Mouse (Mus musculus) forebrain, embryonic 10.5 days (tissue): ENCODE measurements around the gene Gm20696. TPM values are rescaled to one million over a fixed set of nuclear protein-coding genes. Genes with fewer than 3 reads are reported as not detected.

Experiments used
- DNase-seq: peaks from one replicate; pipeline ENCODE4 v3.0.0-alpha.2; 2017; ENCODE audit warnings: low spot score; ENCODE audit errors: extremely low spot score
- H3K27ac ChIP-seq: fragments of 300-500 bp; sonication (generic); 2 replicates; pipeline ENCODE4 v1.5.1; 2016; ENCODE audit warnings: mild to moderate bottlenecking
- H3K27me3 ChIP-seq: fragments of 300-500 bp; sonication (generic); 2 replicates; pipeline ENCODE4 v1.6.1; 2016; ENCODE audit warnings: mild to moderate bottlenecking; ENCODE audit not compliant: poor library complexity, severe bottlenecking
- H3K36me3 ChIP-seq: fragments of 300-500 bp; sonication (generic); replicated peaks from 2 replicates; pipeline ENCODE4 v1.6.1; 2016; ENCODE audit warnings: mild to moderate bottlenecking, moderate library complexity
- H3K4me1 ChIP-seq: fragments of 300-500 bp; sonication (generic); 2 replicates; pipeline ENCODE4 v1.6.1; 2016
- H3K4me3 ChIP-seq: fragments of 300-500 bp; sonication (generic); 2 replicates; pipeline ENCODE4 v1.5.1; 2016; ENCODE audit warnings: mild to moderate bottlenecking, moderate library complexity
- H3K9me3 ChIP-seq: fragments of 300-500 bp; sonication (generic); 2 replicates; pipeline ENCODE4 v1.6.1; 2016; ENCODE audit warnings: mild to moderate bottlenecking, moderate library complexity
- WGBS: fragments of 180-500 bp; shearing (Covaris S2); methylation state at CpG from one replicate; pipeline ENCODE4 v1.1.7; 2016; 5-methylcytosine and 5-hydroxymethylcytosine counted together
- polyA plus RNA-seq: library from polyadenylated mRNA; unstranded; fragments of >200 nt; fragmentation: Nextera tagmentation; extraction: Ambion mirVana; gene quantifications from 2 replicates; pipeline ENCODE4 v1.2.1, GENCODE M21; 2016

Gene Gm20696
- polyA plus RNA-seq, 1 experiment from 2014 or later = 3.6 TPM

DNA sequence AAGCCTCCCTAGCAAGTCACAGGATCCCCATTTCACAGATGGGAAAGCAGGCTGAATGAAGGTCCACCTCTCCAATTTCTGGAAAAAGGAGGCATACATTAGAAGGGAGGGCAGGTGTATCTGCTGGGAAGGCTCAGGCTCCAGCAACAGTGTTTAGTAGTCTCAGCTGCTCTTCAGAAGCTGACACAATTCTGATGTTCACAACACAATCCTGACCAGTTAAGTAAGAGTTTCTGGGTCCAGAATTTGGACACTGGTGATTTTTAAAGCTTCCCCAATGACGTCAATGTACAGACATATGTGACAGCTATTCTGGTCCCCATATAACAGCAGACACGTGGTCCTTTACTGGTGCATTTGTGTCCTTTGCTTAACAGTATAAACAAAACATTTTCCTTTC is 313.2 kb downstream of the Gm20696 start:
- H3K36me3 ChIP-seq = no peaks in the 10 kb centered on the region
- no peaks in the 10 kb centered on the region for H3K27me3 ChIP-seq
- H3K4me3 ChIP-seq = no peak overlapping the region
- H3K27ac ChIP-seq = no peak overlapping the region
- no peaks in the 10 kb centered on the region for H3K9me3 ChIP-seq
- DNase-seq = no peak
- no peaks in the 10 kb centered on the region; the same call in 1 of the 2 replicates for H3K4me1 ChIP-seq
- WGBS = 92% methylated on average over 2 of the region's 2 CpGs

DNA sequence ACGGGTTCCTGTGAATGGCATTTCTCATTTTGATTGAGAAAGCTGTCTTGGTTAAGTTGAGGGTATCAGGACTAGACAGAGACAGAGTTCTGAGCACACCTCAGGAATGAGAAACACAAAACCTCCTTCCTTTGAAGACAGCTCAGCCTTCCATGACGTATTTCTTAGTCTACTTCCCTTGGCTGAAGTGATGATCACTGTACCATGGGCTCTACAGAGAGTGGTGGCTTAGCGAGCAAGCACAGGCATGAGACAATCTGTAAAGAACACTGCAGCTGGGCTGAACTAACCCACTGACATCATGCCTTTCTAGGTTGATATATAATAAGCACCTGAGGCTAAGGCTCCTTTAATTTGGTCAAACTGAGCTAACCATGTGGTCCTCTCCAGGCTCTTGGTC is 316.0 kb downstream of the Gm20696 start:
- WGBS = 88% methylated on average over 3 of the region's 3 CpGs
- no peak overlapping the region for H3K27ac ChIP-seq
- no peak for DNase-seq

DNA sequence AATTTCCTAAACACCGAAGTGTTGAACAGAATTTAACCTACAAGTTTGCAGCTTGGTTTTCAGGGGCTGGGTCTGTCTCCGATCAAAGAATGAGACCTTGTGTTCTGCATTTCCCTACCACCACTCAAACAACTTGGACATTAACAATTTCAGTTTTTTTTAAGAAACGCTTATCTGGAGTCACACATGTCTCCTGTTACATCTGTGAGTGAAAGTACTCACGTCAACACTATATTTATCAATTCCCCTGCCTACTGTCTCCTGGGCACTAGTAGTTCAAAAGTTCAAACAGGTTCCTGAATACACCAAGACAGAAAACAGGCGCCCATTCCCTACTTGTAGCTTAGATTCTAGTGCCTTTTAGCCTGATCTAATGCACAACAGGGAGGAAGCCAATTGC is 316.4 kb downstream of the Gm20696 start:
- peaks cover 6% of the 10 kb centered on the region; the same call in 1 of the 2 replicates for H3K4me1 ChIP-seq
- no peak overlapping the region for H3K27ac ChIP-seq
- WGBS = 89% methylated on average over 5 of the region's 5 CpGs
- peaks cover under 1% of the 10 kb centered on the region; the same call in 1 of the 2 replicates for H3K36me3 ChIP-seq
- H3K27me3 ChIP-seq = no peaks in the 10 kb centered on the region
- no peak overlapping the region for H3K4me3 ChIP-seq
- H3K9me3 ChIP-seq = no peaks in the 10 kb centered on the region
- no peak for DNase-seq

More for the DNA sequence above, 316.0 kb downstream of the Gm20696 start:
- Histone ChIP-seq H3K9me3 (no peaks in the 10 kb centered on the region), H3K4me3 (no peak overlapping the region), H3K4me1 (peaks cover 6% of the 10 kb centered on the region; the same call in 1 of the 2 replicates), H3K36me3 (no peaks in the 10 kb centered on the region; the same call in 1 of the 2 replicates), H3K27me3 (no peaks in the 10 kb centered on the region)

DNA sequence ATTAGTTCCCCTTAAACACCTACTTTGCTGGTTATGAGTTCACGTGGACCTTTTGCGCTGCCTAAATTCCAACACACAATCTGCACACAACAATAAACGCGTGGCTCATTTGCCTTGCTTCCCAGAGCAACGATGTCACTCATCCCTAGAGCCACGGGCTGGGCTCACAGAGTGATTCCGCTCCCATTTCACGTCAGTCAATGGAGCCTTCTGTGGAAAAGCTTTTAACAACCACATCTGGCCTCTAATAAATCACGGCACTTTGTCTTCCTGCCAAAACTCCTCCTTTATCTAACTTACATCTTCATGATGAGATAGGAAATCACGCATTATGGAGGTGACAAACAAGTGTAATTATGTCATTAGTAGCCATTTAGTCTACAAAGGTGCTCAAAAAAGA is 318.8 kb downstream of the Gm20696 start:
- no peak for DNase-seq
- H3K4me1 ChIP-seq = 0 out of 2 replicates have a peak, but pooled peaks cover 6% of the 10 kb centered on the region
- no peaks in the 10 kb centered on the region for H3K27me3 ChIP-seq
- WGBS = 76% methylated on average over 10 of the region's 10 CpGs
- no peaks in the 10 kb centered on the region for H3K9me3 ChIP-seq
- peaks cover 3% of the 10 kb centered on the region for H3K36me3 ChIP-seq
- no peak overlapping the region for H3K4me3 ChIP-seq
- no peak overlapping the region for H3K27ac ChIP-seq

DNA sequence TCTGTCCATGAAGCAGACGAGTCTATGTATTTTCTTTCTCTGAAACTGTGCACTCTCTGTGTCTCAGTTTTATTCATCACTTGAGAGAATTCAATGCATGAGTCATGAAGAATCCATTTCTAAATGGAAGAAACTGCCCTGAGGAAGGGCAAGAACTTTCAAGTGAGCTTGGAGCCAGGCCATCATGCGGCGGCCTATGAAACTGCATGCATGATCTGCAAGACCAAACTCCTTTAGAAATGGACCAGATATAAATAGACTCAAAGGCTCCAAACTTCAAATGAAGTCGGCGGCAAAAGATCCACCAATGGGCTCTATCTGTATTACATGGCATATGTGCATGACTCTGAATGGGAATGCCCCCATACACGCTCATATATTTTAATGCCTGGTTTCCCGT is 321.6 kb downstream of the Gm20696 start:
- H3K27me3 ChIP-seq = no peaks in the 10 kb centered on the region
- peaks cover 3% of the 10 kb centered on the region for H3K36me3 ChIP-seq
- no peak overlapping the region for H3K27ac ChIP-seq
- 0 out of 2 replicates have a peak, but pooled peaks cover 6% of the 10 kb centered on the region for H3K4me1 ChIP-seq
- WGBS = 93% methylated on average over 7 of the region's 7 CpGs
- no peak for DNase-seq
- no peak overlapping the region for H3K4me3 ChIP-seq
- H3K9me3 ChIP-seq = no peaks in the 10 kb centered on the region

DNA sequence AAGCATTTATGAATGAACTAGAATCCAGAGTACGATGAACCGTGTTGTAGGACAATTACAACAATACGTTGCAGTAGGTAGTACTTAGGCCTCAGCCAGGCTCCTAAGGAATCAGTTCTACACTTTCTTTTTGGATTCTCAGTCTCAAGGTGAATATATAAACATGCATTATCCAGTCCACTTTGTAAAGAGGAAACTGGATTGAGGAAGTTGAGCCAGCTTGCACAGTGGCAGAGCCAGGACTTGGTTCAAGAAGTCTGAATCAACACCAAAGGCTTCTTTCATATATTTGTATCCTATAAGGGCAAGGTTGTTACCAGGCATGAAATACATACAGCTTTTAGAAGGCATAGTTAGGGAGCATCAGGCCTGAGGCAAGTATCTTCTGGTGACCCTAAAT is 322.2 kb downstream of the Gm20696 start:
- Histone ChIP-seq H3K36me3 (peaks cover 3% of the 10 kb centered on the region), H3K4me3 (no peak overlapping the region), H3K9me3 (no peaks in the 10 kb centered on the region), H3K27ac (no peak overlapping the region), H3K4me1 (peaks cover 9% of the 10 kb centered on the region), H3K27me3 (no peaks in the 10 kb centered on the region)
- DNase-seq = no peak
- 92% methylated on average over 3 of the region's 3 CpGs for WGBS

DNA sequence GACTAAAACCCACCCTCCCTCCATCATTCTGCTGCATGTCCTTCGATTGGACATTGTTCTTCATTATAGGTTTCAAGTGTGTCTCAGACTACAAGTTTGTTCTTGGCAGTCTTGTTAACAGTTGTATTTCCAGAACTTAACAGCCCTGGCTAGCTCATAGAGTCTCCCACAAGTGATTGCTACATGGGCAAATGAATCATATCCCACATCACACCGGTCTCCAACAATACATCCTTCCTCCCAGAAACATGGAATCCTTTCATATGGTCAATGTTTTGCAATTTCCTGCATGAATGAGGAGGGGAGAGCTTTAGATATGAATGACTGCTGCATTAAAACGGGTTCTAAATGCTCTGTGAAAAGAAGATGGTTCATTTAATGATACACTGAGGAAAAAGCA is 322.8 kb downstream of the Gm20696 start:
- no peaks in the 10 kb centered on the region for H3K27me3 ChIP-seq
- no peak for DNase-seq
- no peak overlapping the region for H3K27ac ChIP-seq
- peaks cover 13% of the 10 kb centered on the region for H3K4me1 ChIP-seq
- H3K4me3 ChIP-seq = no peak overlapping the region
- WGBS = 90% methylated on average over 3 of the region's 3 CpGs
- H3K36me3 ChIP-seq = peaks cover 3% of the 10 kb centered on the region
- H3K9me3 ChIP-seq = no peaks in the 10 kb centered on the region

DNA sequence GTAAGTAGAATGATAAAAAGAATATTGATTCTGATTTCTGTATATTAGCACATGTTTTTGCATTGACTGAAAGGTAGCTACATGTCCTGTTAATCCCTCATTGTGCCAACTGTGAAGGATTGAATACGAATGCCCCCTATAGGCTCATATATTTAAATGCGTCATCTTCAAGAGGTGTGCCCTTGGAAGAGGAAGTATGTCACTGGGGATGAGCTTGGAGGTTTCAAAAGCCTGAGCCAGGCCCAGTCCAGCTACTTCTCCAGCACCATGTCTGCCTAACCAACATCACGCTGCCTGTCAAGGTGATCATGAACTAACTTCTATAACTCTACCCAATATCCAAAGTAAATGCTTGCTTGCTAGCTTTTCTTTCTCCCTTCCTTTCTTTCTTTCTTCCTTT is 324.2 kb downstream of the Gm20696 start:
- Histone ChIP-seq H3K4me1 (peaks cover 19% of the 10 kb centered on the region), H3K36me3 (peaks cover 3% of the 10 kb centered on the region), H3K27me3 (no peaks in the 10 kb centered on the region), H3K9me3 (no peaks in the 10 kb centered on the region), H3K27ac (no peak overlapping the region), H3K4me3 (no peak overlapping the region)
- no peak for DNase-seq
- WGBS = 95% methylated on average over 3 of the region's 3 CpGs

DNA sequence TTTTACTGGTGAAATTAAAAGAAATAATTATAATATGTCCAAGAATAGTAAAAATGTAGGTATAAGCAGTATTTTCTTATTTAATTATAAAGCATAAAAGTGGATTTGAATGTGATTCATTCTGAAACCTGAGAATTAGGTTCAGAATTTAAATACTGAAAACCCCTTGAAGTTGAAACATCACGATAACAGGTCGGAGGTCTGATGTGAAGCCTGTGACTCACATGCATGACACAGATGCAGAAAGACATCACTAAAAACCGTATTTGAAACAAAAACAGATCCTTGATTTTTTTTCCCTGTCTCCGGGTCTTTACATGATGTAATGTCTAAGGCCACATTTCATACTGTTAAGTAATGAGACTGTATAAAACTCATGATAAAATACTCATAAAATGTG is 325.7 kb downstream of the Gm20696 start:
- peaks cover 32% of the 10 kb centered on the region for H3K4me1 ChIP-seq
- no peak for DNase-seq
- no peak overlapping the region for H3K27ac ChIP-seq
- 93% methylated on average over 4 of the region's 4 CpGs for WGBS
- H3K36me3 ChIP-seq = peaks cover 3% of the 10 kb centered on the region
- no peaks in the 10 kb centered on the region for H3K27me3 ChIP-seq
- H3K4me3 ChIP-seq = no peak overlapping the region
- H3K9me3 ChIP-seq = no peaks in the 10 kb centered on the region

DNA sequence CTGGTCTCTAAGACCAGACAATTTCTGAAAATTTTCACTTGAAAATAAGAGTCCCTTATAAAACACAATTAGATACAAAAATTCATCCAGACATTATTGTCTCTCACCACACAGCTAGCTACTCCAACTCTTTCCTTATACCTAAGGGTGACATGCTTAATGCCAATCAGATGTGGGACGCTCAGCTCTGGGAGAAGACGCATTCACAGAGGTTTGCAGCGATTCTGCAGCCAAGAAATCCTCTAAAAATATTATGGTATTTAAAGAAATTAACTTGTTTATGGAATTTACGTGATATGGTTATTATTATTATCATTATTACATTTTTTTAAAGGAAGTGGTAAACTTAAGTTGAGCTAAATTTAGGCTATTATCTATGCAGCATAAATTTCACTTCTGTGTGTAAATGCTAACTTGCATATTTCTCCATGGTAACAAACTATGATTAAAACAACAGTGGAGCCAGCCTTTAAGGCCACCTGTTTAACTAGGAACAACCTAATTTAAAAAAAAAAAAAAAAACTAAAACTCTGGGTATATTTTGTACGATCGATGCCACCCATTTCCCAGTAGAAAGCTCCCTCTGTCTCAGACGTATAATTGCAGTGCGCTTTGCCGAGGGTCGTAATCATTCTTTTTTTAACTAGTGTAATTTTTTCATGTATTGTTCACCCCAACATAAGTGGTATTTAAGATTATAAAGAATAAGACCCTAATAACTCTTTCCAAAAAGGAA is 326.4 kb downstream of the Gm20696 start:
- Histone ChIP-seq H3K4me1 (peaks cover 33% of the 10 kb centered on the region), H3K27me3 (no peaks in the 10 kb centered on the region), H3K27ac (no peak overlapping the region), H3K9me3 (no peaks in the 10 kb centered on the region), H3K4me3 (no peak overlapping the region), H3K36me3 (peaks cover 3% of the 10 kb centered on the region; the same call in 1 of the 2 replicates)
- no peak for DNase-seq
- 79% methylated on average over 10 of the region's 10 CpGs for WGBS

DNA sequence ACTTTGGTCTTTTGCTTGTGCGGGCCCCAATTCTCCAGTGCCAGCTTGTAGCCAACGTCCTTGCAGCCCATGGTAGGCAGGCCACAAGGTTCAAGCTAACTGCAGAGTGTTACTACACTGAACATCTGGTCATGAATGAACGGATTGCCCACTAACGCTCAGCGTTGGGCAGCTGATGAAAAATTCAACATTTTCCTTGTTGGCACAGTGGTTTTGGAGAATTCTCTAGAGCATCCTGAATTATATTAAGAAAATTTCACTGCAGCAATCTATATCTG is 327.3 kb downstream of the Gm20696 start:
- H3K9me3 ChIP-seq = no peaks in the 10 kb centered on the region
- 79% methylated on average over 5 of the region's 5 CpGs for WGBS
- H3K36me3 ChIP-seq = no peaks in the 10 kb centered on the region; the same call in 1 of the 2 replicates
- H3K4me3 ChIP-seq = no peak overlapping the region
- H3K27ac ChIP-seq = no peak overlapping the region
- H3K4me1 ChIP-seq = peaks cover 33% of the 10 kb centered on the region
- DNase-seq = no peak
- H3K27me3 ChIP-seq = no peaks in the 10 kb centered on the region

DNA sequence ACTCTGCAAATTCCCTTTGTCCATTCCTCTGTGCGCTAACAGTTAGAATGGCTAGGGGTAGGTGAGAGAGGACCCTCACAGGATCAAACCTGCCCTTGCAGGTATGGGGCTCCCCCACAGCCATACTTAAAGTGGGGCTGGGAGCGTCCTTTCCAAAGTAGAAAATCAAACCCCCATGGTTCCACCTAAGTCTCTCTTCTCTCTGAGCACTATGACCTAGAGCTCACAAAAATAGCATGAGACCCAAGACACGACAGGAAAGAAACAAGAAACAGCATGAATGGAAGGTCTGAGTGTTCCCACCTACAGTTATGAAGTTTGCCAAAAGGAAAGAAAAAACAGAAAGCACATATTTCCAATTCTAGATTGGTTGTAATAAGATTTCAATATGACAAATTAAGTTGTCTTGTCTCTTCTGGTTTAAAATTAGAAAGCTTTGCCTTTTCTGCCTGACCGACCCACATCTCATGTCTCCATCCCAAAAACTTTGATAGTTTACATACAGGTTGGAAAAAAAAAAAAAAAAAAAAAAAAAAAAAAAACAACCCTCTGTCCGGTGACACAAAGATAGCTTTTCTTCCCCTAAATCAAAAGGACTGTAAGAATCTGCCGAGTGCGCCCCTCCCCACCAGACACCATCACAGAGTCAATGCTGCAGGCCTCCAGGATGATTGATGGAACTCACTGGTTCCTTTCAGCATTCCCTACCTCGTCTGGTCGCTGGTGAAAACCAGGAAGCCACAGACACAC is 327.8 kb downstream of the Gm20696 start:
- Histone ChIP-seq H3K4me3 (no peak overlapping the region), H3K36me3 (no peaks in the 10 kb centered on the region; the same call in 1 of the 2 replicates), H3K4me1 (peaks cover 33% of the 10 kb centered on the region), H3K27ac (no peak overlapping the region), H3K27me3 (no peaks in the 10 kb centered on the region), H3K9me3 (no peaks in the 10 kb centered on the region)
- no peak for DNase-seq
- 67% methylated on average over 9 of the region's 9 CpGs for WGBS

DNA sequence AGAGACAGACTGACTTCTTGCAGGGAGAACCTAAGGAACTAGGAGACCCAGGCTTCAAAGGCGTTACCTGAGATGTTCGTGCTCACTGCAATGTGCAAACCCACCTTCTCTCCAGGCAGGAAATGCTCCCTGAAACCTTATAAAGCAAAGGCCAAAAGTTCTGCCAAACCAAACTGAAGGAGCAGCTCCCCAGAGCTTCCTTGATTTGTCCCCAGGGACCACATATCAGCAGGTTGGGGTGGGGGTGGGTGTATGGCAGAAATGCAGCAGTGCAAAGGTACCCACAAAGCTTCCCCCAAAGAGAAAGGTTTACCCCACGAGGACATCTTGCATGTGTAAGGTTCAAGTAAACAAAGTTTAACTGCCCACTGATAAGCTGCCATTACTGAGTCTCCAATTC is 328.4 kb downstream of the Gm20696 start:
- WGBS = 66% methylated on average over 3 of the region's 3 CpGs
- no peaks in the 10 kb centered on the region for H3K9me3 ChIP-seq
- no peaks in the 10 kb centered on the region for H3K36me3 ChIP-seq
- H3K27ac ChIP-seq = no peak overlapping the region
- no peak for DNase-seq
- H3K4me3 ChIP-seq = no peak overlapping the region
- H3K27me3 ChIP-seq = no peaks in the 10 kb centered on the region
- peaks cover 33% of the 10 kb centered on the region for H3K4me1 ChIP-seq
